Mouse (Mus musculus): ENCODE data around the gene Acss1.

Gene Acss1

GRCm38 (mm10) chr2:150638370-150638733 is 29.9 kb downstream of the Acss1 start:
- no peak for DNase-seq (ENCODE audit: low spot score in 2 of 2)

- DNase-seq (ENCODE audit: low spot score in 2 of 2), result no peak
Measured at GRCm38 (mm10) chr2:150637702-150638369, 30.5 kb downstream of the Acss1 start.

DNA sequence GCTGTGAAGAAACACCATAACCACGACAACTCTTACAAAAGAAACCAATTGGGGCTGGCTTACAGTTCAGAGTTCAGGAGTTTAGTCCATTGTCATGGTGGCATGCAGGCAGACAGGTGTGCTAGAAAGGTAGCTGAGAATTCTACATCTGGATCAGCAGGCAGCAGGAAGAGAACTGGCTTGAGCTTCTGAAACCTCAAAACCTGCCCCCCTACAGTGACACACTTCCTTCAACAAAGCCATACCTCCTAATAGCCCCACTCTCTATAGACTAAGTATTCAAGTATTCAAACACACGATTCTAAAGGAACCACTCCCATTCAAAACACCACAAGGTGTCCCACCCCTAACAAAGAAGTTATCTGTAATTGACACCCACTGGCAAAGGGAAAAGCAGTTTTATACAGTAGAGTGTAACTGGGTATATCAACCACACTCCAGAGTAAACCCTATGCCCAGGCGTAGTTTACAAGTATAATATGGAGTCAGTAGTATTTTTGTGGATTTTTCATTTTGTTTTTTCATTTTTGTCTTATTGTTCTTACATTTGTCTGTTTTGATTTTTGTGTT is 32.3 kb downstream of the Acss1 start:
- no peak for DNase-seq (ENCODE audit: low spot score in 2 of 2)

DNA sequence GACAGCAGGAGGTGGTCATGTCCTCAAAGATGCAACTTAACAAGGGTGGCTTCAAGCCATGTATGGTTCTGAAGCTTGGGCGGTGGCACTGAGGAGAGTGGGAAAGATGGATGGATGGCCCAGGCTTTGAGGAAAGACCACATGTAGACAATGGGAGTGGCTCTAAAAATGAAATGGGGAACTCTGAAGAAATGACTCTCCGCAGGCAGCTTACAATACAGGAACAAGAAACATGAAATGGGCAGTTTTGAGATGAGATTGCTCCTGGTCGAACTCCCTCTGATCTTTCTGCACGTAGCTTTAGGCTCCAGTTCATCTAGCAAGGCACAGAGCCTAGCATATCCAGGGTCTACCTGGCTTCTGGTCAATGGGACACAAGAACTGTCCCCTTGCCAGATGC is 39.0 kb downstream of the Acss1 start:
- DNase-seq (ENCODE audit: low spot score in 2 of 2), result no peak

- no peak for DNase-seq (ENCODE audit: low spot score in 2 of 2)
Measured at GRCm38 (mm10) chr2:150627140-150627539, 41.2 kb downstream of the Acss1 start.

DNA sequence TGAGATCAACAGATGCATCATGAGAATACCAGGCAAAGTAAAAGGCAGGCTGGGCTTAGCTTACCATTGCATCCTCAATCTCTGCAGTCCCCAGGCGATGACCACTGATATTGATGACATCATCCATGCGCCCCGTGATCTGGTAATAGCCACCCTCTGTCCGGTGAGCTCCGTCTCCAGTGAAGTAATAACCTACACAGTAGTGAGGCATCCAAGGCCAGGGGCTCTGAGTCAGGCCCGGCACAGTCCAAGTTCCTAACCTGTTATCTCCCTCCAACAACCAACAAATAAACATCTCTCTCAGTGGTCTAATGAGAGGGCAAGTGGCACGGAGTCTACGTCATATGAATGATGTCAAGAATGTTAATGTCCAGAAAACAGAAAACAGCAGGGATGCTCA is 43.4 kb downstream of the Acss1 start:
- DNase-seq (ENCODE audit: low spot score in 2 of 2), result no peak

GRCm38 (mm10) chr2:150623957-150624356 is 44.3 kb downstream of the Acss1 start:
- no peak for DNase-seq (ENCODE audit: low spot score in 2 of 2)

GRCm38 (mm10) chr2:150621698-150622097 is 46.6 kb downstream of the Acss1 start:
- no peak for DNase-seq (ENCODE audit: low spot score in 2 of 2)

DNA sequence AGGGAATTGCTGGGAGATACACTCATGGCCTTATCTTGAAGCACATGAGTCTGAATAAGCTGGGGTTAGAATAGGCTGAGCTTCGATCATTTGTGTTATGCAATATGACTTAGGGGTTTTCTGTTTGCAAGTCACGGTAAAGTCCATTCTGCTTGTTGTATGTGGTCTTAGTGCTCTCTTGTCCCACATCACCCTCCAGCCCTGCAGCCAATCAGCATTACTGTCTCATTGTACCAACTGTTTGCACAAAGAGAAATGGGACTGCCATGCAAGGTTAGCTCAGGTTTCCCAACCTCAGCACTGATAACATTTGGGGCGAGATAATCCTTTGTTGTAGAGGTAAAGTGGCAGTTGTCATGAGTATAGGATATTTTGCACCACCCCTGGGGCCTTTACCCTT is 58.2 kb downstream of the Acss1 start:
- no peak for DNase-seq (ENCODE audit: low spot score in 2 of 2)

DNA sequence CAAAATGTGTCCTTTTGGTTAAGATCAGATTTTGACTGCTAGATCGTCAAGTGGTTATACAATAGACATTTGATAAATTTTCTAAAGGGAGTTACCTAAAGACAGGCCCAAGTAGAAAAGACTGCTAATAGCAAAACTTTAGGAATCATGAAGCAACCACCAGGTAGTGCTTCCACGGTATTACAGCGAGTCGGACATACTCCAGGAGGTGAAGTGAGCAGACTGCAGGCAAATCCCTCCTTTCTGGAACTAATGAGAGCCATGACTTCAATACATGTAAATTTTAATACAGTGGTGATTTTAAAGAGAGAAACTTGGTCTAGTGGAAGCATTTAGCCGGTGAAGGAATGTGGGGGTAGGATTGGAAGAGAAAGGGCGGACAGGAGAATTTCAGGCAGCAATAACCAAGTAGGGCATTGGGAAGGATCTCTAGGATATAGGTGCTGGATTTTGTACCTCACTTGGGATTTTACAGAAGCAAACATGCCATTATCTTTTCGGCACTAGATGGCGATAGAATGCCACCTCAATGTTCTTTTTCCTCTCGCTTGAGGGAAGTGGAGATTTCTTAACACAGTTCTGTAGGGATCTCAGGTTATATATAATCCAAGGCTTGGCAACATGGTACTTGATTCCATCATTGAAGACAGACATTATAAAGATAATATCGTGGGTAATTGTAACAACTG is 59.3 kb downstream of the Acss1 start:
- DNase-seq (ENCODE audit: low spot score in 2 of 2), result peak; percentile 83 to 87

DNA sequence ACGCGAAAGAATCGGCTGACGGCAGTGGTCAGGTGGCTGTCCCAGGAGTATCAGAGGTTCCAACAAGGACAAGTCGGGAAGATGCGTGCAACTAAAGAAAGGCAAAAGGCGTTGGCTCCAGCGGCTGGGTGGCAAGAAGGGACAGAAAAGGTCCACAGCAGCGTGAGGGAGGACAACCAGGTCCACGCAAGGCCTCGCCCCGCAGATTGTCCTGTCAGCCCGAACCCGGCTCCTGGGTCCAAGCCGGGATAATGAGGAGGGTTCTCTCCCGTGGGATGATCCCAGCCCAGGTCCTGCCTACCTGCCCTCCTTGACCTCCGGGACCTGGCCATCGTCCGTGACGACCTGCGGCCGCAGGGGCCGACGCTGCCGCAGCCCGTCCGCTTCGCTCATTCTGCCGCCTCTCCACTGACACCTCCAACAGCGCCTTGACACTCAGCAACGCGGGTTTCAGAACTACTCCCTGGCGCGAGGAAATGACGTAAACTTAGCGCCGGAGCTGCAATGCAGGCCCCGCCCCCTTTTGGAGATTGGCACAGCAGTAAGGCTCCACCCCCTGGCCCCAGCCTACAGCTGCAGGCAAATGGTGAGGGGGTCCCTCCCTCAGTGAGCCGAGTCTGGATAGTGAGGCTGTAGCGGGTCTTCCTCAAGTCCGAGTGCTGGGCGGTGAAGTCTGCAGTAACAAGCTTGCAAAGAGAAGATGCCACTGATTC is 60.1 kb downstream of the Acss1 start, which contains the start of gene Apmap:
Gene Apmap, minus strand, starts transcription at position 481 of the 713 bp plus-strand sequence.
- peak; percentile 98 for DNase-seq (ENCODE audit: low spot score in 2 of 2)

- no peak for DNase-seq (ENCODE audit: low spot score in 2 of 2)
Measured at GRCm38 (mm10) chr2:150607086-150607485, 61.2 kb downstream of the Acss1 start.

DNA sequence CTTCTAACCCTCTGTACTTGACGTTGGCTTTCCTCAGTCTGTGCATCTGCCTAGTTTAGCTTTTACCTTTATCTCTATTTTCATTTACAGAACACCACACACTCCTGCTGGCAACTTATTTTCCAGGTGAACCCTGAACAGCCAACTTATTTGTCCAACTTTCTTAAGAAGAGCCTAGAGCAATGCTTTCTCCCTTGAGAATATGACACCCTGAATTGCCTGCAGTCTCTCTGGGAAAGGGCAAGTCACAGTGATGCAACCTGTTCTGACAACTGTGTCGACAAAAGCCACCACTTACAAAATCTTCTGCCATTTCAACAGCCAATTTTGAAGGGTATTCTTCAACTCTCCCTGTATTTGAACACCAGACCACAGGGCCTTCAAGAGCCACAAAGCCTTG is 63.5 kb downstream of the Acss1 start:
- no peak for DNase-seq (ENCODE audit: low spot score in 2 of 2)

DNA sequence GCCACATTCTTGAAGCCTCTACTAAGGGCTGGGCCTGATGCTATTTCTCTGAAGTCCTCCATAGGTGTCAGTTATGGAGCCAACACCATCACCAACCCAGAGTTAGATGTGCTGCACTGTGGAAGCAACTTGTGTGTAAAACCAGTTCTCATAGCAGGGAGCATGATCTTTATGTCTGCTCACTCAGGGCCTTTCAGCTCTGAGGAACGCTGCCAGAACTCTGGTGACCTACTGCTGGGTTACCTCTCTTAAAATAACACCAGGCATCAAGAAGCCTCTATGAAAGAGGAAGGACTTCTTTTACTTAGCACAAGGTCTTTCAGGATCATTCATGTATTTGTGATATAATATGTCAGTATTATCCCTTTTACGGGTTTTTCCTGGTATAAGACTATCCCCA is 66.1 kb downstream of the Acss1 start:
- DNase-seq (ENCODE audit: low spot score in 2 of 2), result no peak

DNA sequence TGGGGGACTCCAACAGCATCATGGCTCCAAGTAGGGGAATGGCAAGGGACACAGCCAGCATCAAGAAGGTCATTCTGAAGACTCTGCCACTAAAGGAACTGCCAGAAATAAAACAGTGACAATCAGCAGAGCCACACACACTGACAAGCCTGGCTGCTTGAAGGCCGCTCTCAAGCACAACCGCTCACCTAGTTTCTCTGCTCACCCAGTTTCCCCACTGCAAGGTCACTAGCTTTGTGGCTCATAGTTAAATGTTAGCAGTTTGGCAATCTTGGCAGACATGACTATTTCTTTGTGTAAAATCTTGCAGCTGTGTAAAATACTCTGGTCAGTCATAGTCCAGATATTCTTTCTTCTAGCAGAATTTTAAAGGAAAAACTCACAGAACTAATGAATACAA is 68.0 kb downstream of the Acss1 start:
- no peak for DNase-seq (ENCODE audit: low spot score in 2 of 2)

GRCm38 (mm10) chr2:150595411-150596190 is 72.7 kb downstream of the Acss1 start:
- no peak for DNase-seq (ENCODE audit: low spot score in 2 of 2)

DNA sequence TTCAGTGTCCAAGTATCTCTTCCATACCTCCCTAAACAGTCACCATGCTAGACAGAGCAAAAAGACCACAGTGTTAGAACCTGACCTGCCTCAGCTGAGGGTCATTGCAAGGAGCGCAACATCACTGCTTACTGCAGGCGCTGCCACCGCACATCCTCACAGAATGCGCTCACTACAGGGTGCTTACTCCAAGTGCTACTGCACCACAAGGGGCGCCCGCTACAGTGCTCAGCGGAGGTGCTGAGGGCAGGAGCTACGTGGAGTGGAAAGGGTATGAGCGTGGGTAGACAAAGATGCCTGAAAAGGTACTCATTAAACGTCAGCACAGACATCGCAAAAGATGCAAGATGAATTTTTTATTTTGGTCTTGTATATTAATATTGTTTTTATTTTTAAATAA is 79.2 kb downstream of the Acss1 start:
- no peak for DNase-seq (ENCODE audit: low spot score in 2 of 2)

DNA sequence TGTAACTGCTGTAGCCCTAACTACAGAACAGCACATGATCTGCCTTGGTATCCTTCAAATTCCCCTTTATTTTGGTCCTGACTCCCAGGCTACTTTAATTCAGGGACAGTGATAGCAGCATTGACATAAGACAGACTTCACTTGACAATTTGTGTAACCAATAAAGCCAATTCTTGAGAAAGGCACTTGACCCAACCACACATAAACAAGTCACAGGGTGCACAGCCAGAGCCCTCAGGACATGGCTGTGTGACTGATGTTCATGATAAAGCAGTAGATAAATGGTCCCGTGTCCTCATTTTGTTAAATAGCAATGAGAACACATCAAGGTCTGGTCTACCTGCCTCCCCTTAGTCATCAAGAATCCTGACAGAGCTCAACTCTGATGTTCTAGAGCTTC is 88.7 kb downstream of the Acss1 start:
- DNase-seq (ENCODE audit: low spot score in 2 of 2), result no peak

GRCm38 (mm10) chr2:150578603-150579002 is 89.7 kb downstream of the Acss1 start:
- no peak for DNase-seq (ENCODE audit: low spot score in 2 of 2)

GRCm38 (mm10) chr2:150576256-150576655 is 92.0 kb downstream of the Acss1 start:
- no peak for DNase-seq (ENCODE audit: low spot score in 2 of 2)

DNA sequence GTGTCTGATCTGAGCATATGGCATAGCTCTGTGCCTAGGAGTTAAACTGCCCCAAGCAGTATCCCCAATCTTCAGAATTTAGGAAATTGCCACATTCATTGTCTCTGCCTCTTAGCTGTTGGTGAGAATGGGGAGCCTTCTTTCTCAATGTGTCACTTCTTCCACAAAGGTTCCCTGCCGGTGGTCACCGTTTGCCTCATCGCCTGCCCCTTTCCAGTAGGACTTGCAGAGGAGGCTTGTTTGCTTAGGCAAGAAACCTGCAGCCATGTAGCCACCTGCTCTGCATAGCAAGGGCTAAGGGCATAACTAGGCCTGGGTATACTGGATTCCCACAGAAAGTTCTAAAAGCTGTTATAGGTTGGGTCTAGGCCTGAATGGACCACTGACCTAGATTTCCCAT is 95.8 kb downstream of the Acss1 start:
- DNase-seq (ENCODE audit: low spot score in 2 of 2), result no peak

GRCm38 (mm10) chr2:150570761-150571160 is 97.5 kb downstream of the Acss1 start:
- no peak for DNase-seq (ENCODE audit: low spot score in 2 of 2)

Data from right cerebral cortex, adult 2 months (tissue).